Mouse (Mus musculus): ENCODE measurements around the gene Npcd.

DNA sequence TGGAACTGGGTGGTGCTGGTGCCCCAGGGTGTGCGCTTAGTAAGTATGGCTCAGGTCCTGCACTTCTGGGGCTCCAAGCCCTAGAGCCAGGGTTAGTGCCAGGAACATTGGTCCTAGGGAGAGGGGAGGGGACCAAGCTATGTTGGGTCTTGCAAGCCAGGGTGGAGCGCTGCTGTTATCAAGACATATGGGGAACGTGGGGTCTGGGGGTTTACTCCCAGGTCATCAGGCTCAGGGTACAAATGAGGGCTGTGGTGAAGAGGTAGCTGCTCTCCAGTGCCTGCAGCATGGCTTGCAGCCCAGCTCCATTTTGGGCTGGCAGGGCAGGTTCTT is 80.7 kb downstream of the Npcd start:
- TF ChIP-seq POLR2A (IDR thresholded peaks at IDR 0.05; ENCODE audit: insufficient read depth, low read depth, low read length) (no peak), CTCF (IDR thresholded peaks at IDR 0.05) (no peak), EP300 (IDR thresholded peaks at IDR 0.05; ENCODE audit: insufficient read depth, low read depth, low read length) (no peak)

Data from heart, adult 2 months (tissue).